Mouse (Mus musculus) left cerebral cortex, adult 9 months (tissue): Measurements from ENCODE around the gene Zbtb25.

ENCODE experiments used
- DNase-seq, 2 experiments: peaks; one replicate each; pipeline ENCODE4 v3.0.0; 2022; ENCODE audit warnings: low spot score in 2 of 2

The Zbtb25 gene

GRCm38 (mm10) chr12:76377059-76377458 is 7.7 kb upstream of the Zbtb25 start:
- DNase-seq = no peak

- DNase-seq = no peak
These were observed 7.2 kb upstream of the Zbtb25 start for GRCm38 (mm10) chr12:76376649-76377048.

- no peak for DNase-seq
These were observed 6.1 kb upstream of the Zbtb25 start for GRCm38 (mm10) chr12:76375506-76375905.

- no peak for DNase-seq
These were observed 5.5 kb upstream of the Zbtb25 start for GRCm38 (mm10) chr12:76374911-76375310.

- DNase-seq = no peak
These were observed 4.6 kb upstream of the Zbtb25 start for GRCm38 (mm10) chr12:76373991-76374390.

- no peak for DNase-seq
These were observed 3.7 kb upstream of the Zbtb25 start for GRCm38 (mm10) chr12:76372881-76373818.

- no peak for DNase-seq
These were observed 2.6 kb upstream of the Zbtb25 start for GRCm38 (mm10) chr12:76372046-76372445.

GRCm38 (mm10) chr12:76370831-76371571 is 1.6 kb upstream of the Zbtb25 start:
- peak in 1 of 2 experiments; percentile 45 for DNase-seq

- peak in 1 of 2 experiments; percentile 82 for DNase-seq
These were observed 802 bp upstream of the Zbtb25 start, which contains the start of gene Zbtb1 for GRCm38 (mm10) chr12:76369978-76370830. Zbtb1 (plus strand) TSS chr12:76370266.

GRCm38 (mm10) chr12:76368790-76369205 is 604 bp downstream of the Zbtb25 start:
- no peak for DNase-seq

- DNase-seq = no peak
These were observed 1.1 kb downstream of the Zbtb25 start for GRCm38 (mm10) chr12:76368201-76368789.

GRCm38 (mm10) chr12:76367096-76367995 is 2.1 kb downstream of the Zbtb25 start:
- DNase-seq = no peak

- no peak for DNase-seq
These were observed 3.1 kb downstream of the Zbtb25 start for GRCm38 (mm10) chr12:76366276-76366675.

GRCm38 (mm10) chr12:76362303-76362676 is 7.1 kb downstream of the Zbtb25 start:
- DNase-seq = no peak

- no peak for DNase-seq
These were observed 7.7 kb downstream of the Zbtb25 start for GRCm38 (mm10) chr12:76361405-76362302.

- DNase-seq = no peak
These were observed 8.5 kb downstream of the Zbtb25 start for GRCm38 (mm10) chr12:76360868-76361267.

GRCm38 (mm10) chr12:76349680-76350220 is 19.7 kb downstream of the Zbtb25 start:
- no peak for DNase-seq

- no peak for DNase-seq
These were observed 23.5 kb downstream of the Zbtb25 start for GRCm38 (mm10) chr12:76345759-76346455.
